Mouse (Mus musculus) cerebellum, adult 2 months (tissue): ENCODE measurements around the gene Arhgap32.

Experiments used
- CTCF ChIP-seq: fragments of 200-500 bp; IDR thresholded peaks from 2 replicates; pipeline ENCODE4 v1.5.1; 2011; ENCODE audit warnings: low read depth, mild to moderate bottlenecking, control low read depth, low read length, moderate library complexity, borderline replicate concordance; ENCODE audit not compliant: insufficient read depth
- POLR2A ChIP-seq: fragments of 200-500 bp; IDR thresholded peaks from 2 replicates; pipeline ENCODE4 v1.6.1; 2011; ENCODE audit warnings: low read length, control low read depth, borderline replicate concordance; ENCODE audit not compliant: insufficient read depth

DNA sequence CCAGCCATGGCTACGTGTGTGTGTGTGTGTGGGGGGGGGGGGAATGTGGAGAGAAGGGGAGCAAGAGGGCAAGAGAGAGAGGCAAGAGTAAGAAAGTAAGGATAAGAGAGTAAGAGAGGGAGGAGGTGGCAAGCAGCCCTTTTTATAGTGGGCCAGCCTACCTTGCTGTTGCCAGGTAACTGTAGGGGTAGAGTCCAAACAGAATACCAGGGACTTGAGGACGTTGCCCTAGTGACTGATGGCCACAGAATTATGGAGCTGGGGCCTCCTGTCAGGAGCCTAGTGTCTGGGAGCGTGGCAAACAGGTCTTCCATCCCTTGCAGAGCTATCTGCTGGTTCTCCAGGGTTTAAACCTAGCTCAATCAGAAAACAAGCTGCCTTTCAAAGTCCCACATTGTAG, 163.9 kb downstream of the Arhgap32 start:
- TF ChIP-seq CTCF (no peak), POLR2A (no peak)
